Mouse (Mus musculus) heart, adult 2 months (tissue): ENCODE measurements around the gene Kitl.

Experiments
- CTCF ChIP-seq: fragments of 200-600 bp; IDR thresholded peaks from 2 replicates; pipeline ENCODE4 v1.8.1; 2022; ENCODE audit warnings: antibody characterized with exemption, mild to moderate bottlenecking, moderate library complexity
- POLR2A ChIP-seq: fragments of 200-500 bp; IDR thresholded peaks from 2 replicates; pipeline ENCODE4 v1.6.1; 2011; ENCODE audit warnings: mild to moderate bottlenecking, low read depth, low read length, control low read depth; ENCODE audit not compliant: insufficient read depth

DNA sequence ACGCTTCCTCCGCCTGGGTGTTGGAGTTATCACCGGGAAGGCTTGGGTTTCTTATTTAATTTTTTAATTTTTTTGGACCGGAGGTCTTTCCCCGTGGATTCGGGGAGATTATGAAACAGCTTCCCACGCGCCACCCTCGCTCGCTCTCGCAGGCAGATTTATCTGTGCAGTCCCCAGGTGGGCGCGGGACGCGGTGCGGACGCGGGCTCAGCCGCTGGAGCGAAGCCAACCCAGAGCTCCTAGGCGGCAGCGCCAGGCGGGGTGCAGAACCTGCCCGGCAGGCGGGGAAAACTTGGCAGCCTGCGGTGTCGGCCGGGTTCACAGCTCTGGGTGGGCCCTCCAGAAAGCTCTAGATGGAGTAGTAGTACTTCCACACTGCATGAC lies 888 bp downstream of the Kitl start:
- peak; percentile 51 for TF ChIP-seq CTCF
- TF ChIP-seq POLR2A = no peak
